Mouse (Mus musculus) gastrocnemius, postnatal 10 days (tissue): Measurements from ENCODE around the gene Samd4b. TPM values are rescaled to one million over a fixed set of nuclear protein-coding genes. Genes with fewer than 3 reads are reported as not detected.
A peak's percentile ranks its signal among the peaks of the same experiment; 100 is the strongest.

ENCODE experiments used
- DNase-seq: peaks from one replicate; pipeline ENCODE4 v3.0.0; 2021; ENCODE audit warnings: mixed read lengths
- total RNA-seq, 2 experiments: library from RNA; stranded (reverse); gene quantifications; 2 replicates each; pipeline ENCODE4 v1.2.3; 2021

Gene Samd4b
- total RNA-seq, 2 experiments from 2014 or later, result 24.7 to 27.5 TPM

DNA sequence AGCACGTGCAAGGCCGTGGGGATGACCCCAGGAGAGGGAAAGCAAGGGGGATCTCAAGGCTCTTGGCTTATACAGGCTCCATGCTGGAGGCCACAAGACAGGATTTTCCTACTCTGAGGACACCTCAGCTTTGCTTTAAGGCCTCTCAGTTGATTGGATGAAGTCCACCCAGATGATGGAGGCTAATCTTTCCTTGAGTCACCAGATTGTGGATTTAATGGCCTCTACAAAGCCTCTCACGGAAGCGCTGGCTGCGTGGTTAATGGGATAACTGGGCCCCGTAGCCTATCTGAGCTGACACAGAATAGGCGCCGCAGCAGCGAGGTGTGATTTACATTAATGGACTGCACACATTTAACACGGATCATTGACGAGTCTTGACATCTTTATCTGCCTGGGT is 102.5 kb downstream of the Samd4b start:
- DNase-seq, result no peak

DNA sequence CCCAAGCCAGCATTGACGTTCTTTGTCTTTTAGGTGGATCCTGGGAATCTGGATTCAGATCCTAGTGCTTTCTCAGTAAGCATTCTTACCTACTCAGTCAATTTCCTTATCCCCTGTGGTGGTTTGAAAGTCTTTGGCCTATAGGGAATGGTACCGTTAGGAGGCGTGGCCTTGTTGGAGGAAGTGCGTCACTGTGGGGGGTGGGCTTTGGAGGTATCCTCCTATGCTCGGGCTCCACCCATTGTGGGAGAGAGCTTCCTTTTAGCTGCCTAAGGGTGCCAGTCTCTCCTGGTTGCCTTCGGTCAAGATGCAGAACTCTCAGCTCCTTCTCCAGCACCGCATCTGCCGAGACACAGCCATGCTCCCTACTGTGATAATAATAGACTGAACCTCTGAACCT is 105.6 kb downstream of the Samd4b start:
- DNase-seq, result no peak

DNA sequence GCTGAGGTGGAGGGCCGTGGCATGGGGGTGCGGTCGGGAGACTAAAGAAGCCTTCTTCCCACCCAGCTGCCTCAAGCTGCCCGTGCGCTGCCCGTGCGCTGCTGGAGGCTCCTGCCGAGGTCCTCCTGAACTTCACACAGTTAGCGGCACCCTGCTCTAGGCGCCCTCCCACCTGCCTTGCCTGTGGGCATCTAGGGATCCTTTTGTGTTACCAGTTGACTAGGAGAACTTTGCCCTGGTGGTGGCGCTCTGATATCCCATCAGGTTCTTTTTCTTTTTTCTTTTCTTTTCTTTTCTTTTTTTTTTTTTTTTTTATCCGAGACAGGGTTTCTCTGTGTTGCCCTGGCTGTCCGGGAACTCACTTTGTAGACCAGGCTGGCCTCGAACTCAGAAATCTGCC is 107.0 kb downstream of the Samd4b start:
- DNase-seq, result no peak

DNA sequence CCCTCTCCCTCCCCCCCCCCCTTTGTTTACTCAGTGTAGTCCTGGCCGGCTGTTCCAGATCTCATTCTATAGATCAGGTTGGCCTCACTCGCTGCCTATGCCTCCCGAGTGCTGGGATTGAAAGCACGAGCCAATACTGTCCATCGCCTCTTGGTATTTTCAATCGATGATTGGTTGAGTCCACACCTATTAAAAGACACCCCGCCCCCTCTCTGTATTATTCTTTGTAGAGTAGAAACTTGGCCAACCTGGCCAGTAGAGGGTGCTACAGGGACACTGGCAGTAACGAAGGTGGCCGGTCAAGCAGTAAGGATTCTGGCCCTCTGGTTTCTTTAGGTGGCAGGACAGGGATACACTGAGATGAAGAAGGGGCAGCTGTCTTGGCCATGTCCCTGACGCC is 107.5 kb downstream of the Samd4b start:
- peak; percentile 13 for DNase-seq

DNA sequence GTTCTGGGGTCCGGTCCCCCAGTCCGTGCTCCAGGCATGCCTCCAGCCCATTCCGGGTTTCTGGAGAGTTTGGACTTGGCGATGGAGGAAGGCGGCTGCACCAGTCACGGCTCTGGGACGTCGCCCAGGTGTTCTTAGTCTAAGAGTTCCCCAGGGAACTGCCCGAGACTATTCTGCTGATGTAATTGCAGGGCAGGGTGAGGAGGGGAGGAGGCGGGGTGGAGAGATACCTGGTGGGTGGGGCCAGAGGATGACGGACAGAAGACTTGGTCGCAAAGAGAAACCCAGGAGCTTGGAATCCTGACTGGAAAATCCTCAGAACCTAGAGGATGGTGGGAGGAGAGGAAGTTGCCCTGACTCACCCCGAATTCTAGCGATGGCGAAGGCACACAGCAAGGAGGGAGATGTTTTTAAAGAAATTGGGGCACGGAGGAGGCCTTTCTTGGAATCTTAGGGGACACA is 109.9 kb downstream of the Samd4b start:
- no peak for DNase-seq

DNA sequence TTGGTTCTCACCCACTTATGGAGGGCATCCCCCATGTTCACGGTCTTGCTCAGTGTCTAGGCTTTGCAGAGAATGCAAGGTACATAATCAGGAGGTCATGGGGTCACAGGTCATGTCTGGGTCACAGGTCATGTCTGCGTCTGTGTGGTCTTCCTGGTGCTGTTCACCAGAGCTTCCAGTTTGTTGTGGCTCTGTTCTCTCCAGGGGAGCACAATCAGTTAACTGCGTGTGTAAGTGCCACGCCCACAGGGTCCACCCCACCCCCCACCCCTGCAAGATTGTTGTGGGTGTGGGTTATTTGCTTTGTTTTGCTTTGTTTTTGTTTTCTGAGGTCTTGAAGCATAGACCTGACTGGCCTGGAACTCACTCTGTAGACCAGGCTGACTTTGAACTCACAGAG is 113.8 kb downstream of the Samd4b start:
- DNase-seq, result no peak

DNA sequence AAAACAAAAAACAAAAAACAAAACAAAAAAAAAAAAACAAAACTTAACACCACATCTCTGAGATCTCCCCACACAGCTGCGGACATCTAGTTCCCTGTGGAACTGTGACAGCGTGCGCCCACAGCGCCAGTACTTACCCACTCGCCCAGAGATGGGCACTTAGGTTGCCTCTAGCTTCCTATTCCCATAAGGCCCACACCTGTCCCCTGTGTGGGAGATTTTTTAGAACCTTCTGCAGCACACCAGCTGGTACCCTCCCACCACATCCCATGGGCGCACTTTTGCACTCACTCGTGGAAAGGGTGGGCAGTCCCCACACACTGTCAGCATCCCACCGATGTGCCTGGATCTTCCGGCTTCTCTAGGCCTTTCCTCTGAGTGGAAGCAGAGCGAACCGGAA is 115.1 kb downstream of the Samd4b start:
- no peak for DNase-seq

DNA sequence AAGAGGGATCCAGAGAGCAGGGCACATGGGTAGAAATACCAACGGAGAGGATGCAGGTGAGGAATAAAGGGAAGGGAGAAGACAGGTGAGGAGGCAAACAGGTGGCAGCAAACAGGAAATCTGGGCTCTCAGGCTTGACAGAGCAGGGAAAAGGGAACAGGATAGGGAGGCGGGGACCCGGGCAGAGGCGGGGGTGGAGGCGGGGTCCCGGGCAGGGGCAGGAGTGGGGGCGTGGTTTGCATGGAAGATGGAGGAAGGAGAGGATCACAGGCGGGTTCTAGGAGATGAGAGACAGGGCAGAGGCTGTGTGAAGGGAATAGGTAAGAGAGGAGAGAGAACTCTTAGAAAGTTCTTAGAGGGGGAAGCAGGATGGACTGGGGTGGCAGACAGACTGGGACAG is 119.1 kb downstream of the Samd4b start:
- DNase-seq, result no peak

DNA sequence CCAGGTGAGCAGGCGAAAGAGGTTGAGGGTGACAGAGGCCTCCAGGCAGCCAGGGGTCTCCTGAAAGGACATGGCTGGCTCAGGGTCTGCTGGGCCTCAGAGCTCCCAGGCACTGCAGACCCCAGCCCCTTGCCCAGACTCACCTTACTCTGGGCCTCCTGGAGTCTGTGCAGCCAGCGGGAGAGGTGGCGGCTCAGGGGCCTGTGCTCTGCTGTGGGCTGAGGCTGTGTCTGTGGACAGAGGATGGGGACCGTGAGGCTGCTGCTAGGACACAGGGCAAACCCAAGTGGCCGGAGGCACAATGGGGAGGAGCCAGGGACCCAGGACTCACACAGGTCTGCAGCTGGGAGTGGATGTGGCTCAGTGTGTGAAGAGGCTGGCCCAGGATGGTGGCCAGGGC is 120.6 kb downstream of the Samd4b start:
- no peak for DNase-seq

DNA sequence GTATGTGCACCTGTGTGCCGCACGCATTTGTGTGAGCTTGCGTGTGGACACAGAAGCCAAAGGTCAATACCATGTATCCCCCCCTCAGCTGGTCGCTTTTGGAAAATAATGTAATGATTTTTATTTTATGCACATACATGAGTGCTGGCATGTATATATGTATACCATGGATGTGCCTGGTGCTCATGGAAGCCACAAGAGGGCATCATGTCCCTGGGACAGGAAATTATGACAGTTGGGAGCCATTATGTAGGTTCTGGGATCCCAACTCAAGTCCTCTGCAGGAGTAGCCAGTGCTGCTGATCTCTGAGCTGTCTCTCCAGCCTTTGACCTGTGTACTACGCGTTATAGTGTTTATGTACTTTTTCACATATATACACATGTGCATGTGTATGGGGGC is 121.8 kb downstream of the Samd4b start:
- DNase-seq, result no peak

DNA sequence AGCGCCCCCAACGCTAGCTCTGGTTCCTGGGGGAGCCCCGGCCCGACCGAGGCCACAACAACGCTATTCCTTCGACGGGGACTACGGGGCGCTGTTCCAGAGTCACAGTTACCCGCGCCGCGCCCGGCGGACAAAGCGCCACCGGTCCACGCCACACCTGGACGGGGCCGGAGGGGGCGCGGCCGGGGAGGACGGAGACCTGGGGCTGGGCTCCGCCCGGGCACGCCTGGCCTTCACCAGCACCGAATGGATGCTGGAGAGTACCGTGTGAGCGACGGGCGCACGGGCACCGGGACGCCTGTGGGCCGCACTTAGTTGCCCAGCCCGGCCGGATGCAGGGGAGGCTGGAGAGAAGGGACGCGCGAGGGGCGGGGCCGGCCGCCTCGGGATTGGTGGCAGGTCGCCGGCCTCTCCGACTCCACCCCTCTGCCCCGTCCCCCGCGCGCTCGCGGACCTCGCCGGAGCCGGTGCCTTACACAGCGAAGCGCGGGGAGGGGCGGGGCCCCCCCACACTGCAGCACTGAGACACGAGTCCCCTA is 130.7 kb downstream of the Samd4b start:
- peak; percentile 60 for DNase-seq

DNA sequence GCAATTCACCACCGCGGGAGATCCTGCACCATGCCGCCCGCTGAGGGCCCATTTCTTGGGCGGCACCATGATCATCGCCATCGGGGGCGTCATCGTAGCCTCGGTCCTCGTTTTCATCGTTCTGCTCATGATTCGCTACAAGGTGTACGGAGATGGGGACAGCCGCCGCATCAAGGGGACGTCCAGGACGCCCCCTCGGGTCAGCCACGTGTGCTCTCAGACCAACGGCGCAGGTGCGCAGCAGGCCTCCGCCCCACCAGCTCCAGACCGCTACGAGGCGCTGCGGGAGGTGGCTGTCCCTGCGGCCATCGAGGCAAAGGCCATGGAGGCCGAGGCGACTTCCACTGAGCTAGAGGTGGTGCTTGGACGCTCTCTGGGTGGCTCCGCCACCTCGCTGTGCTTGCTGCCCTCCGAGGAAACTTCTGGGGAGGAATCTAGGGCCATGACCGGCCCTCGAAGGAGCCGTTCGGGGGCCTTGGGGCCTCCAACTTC is 131.2 kb downstream of the Samd4b start:
- no peak for DNase-seq

DNA sequence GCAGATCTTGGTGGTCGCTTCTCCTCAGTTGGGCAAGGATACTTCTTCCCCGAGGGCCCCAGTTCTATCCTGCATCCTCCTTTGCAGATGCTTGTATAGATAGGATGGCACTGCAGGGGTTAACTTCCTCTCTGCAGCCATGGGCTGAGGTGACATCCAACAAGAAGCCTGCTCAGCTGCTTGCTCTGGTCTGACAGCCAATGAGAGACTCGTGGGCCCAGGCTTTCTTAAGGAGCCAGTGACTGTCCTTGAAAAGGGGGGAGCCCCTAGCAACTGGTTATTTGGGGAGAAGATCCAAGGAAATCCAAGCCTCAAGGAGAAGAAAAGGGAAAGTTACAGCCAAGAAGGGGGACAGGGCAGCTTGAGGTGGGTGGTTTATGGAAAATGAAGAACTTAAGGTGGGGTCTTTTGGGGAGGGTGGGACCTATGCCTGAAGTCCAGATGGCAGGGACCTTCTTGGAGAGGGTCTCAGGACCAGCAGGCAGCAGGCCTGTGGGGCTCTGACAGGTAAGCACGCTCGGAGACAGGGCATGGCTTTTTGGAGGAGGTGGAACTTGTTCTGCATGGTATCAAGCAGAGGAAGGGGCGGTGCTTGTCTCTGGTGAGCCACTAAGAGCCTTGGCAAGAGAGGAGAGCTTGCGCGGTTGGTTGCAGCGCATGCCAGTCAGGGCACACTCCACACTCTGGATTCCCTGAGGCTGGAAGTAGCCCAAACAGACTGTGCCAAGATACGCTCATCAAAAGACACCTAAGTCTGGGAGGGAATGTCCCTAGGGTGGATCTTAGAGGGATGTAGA is 133.3 kb downstream of the Samd4b start:
- DNase-seq, result no peak

DNA sequence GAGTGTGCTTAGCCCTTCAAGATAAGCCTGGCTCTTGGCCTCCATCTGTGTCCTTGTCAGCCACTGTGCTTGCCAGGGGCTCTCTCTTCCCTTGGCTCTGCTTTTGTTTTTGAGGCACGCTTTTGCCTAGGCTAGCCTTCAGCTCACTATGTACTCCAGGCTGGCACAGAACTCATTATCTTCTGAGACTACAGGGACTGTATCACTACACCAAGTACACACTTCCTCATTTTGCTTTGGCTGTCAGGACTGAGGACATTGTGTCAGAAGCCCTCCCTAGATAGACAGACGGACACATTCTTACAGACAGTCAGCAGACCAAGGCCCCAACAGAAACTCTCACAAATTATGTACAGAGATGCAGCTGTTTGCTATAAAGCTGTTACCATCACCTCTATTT is 135.2 kb downstream of the Samd4b start:
- no peak for DNase-seq

DNA sequence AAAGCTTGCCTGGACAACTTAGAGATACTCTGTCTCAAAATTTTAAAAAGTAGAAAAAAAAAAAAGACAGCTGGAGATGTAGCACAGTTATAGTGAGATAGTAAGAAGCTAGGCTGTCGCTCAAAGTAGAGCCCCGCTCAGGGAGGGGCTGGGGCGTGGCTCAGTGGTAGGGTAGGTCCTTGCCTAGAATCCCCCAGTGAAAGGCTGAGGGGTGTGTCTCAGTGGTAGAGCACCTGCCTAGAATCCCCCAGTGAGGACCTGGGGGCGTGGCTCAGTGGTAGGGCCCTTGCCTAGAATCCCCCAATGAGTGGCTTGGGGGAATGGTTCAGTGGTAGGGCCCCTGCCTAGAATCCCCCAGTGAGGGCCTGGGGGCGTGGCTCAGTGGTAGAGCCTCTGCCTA is 137.6 kb downstream of the Samd4b start:
- no peak for DNase-seq

DNA sequence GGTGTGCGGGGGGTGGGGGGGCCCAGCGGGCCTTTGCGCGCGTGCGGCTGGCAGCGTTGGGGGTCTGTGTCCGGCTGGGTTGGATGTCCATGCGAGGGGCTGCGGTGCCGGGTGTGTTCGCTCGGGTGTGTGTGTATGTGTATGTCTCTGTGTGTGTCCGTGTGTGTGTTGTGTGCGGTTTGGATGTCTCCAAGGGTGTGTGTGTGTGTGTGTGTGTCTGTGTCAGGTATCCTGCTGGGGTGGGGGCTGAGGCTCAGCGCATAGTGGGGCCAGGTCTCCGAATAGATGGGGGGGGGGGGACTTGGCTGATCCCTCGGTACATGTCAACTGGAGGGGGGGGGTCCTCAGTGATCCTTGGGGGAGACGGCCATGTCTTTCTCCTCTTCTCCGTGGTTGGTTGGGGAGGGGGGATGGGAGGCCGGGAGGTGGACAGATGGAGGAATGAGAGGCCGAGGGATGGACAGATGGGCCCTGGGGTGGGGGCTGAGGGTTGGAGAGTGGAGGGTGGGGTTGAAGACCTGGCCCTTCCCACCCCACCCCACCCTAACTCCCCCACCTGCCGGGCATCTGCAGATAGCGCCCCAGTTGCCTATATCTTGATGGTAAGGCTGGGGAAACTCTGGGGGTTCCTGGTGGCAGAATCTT is 145.5 kb downstream of the Samd4b start:
- DNase-seq, result no peak

DNA sequence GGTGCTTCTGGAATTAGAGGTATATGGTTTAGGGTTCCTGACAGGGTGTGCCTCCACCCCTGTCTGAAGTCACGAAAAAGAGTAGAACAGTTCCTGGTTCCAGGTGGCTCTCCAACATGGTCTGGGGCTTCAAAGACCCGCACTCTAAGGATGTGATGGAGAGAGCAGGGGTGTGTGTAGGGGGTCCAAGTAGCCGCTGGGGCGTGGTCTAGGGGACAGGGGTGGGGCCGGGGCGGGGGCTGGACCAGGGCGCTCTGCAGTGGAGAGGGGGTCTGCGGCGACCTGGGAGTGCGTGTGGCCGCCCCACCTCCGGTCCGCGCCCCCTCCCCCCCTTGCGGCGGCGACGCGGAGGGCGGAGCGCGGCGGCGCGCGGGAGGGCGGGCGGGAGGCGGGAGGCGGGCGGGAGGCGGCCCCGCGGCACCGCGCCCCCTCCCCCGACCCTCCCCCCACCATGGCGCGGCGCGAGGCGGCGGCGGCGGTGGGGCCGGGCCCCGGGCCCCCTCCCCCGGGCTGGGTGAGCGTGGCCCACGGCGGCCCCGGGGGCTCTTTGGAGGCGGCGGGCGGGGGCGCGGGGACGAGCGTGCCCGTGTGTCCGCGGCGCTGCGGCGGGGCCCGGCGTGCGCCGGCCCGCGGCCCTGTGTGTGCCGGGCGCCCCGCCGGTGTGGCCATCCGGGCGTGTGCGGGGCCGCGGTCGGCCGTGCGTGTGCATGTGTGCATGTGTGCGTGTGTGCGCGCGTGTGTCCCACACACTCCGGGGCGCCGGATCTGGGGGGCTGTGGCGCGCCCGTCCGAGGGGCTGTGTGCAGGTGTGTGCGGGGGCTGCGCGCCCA is 146.2 kb downstream of the Samd4b start, which contains the start of gene Lrfn1:
Lrfn1 (plus strand) TSS at position 450 of the 830 bp plus-strand sequence.
- DNase-seq, result peak; percentile 31

DNA sequence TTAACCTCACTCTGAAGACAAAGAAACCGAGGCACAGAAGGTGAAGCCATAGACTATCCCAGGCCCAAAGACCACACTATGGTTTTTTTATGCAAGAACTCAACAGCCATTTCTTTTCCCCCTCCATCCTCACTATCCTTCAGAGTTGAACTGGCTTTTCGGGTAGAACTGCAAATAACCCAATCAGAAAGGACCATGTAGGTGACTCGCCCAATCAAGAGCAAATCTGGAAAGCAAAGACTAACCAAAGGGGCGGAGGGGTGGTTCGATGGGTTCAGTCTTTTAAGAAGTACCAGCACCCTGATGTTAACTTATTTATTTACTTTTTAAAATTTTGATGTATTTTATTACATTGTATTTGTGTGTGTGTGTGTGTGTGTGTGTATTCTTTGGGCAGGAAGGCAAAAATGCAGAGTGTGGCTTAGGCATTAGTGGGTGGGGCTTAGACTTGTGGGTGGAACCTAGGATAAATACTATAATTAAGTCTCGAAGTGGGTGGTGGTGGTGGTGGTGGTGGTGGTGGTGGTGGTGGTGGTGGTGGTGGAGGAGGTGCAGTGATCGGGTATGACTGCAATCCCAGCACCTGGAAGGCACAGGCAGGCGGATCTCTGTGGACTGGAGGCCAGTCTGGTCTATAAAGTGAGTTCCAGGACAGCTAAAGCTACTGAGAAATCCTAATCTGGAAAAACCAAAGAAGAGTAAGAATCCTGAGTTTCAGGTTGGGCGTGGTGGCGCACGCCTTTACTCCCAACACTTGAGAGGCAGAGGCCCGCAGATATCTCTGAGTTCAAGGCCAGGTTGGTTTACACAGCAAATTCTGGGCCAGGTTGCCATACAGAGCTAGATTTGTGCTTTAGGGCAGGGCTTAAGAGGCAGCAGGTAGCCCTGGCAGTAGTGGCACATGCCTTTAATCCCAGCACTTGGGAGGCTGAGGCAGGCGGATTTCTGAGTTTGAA is 149.8 kb downstream of the Samd4b start:
- no peak for DNase-seq

DNA sequence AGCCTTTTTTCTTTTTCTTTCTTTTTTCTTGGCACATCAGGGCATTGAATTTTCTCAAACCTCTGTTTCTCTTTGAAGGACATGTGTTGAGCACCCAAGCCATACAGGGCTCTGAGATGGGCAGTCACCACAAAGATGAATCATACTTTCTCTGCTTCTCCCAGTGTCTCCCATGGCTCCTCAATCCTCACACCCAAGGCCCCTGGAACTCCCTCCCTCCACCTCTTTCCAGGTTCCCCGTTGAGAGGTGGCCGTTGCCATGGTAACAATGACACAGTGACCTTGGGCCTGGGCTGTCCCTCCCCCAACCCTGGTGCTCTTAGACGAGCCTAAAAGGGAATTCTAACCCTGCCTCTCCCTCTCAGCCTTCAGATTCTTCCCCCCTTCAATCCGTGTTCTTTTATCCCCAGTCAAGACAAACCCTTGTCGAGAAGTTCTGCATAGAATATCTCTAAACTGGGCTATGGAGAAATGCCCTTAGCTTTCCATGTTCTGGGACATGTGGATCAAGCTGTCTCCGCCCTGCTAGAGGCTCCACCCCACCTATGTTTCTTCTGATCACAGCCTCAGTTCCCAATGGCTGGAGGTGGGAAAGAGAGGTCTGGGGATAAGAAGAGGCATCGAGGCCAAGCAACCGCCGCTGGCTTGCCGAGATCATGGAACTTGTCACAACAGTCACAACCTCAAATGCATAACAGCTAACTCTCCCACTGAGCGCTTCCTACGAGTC is 150.7 kb downstream of the Samd4b start:
- DNase-seq, result no peak

DNA sequence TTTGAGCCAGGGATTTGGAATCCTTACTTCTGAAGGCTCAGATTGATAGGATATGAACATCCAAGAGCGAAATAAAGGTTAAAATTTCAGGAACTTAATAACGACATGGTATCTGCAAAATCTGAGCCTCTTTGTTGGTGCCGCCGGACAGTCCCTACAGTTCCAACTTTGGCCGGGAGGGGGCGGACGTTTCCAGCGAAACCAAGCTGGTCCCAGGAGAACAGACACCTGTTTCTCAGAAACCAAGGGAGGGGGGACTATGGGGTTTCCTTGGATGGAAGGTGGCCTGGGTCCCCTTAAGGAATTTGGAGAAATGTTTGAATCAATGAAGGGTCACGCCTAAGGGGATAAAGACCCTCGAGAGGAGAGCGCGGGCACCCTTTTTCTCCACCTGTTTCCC is 151.5 kb downstream of the Samd4b start:
- DNase-seq, result peak; percentile 90
